Mouse (Mus musculus) liver, embryonic 13.5 days (tissue): ENCODE results near the gene Plxna2. TPM values are rescaled to one million over a fixed set of nuclear protein-coding genes. Genes with fewer than 3 reads are reported as not detected.

ENCODE experiments used
- ATAC-seq: fragments of 200-750 bp; cut with Nextera tagmentation; 2 replicates; pipeline ENCODE4 v1.8.0; 2017; ENCODE audit warnings: low read depth, mild to moderate bottlenecking, moderate number of reproducible peaks, moderate library complexity
- DNase-seq: peaks from one replicate; pipeline ENCODE4 v3.0.0; 2022
- H3K27ac ChIP-seq: fragments of 300-500 bp; sonication (generic); 2 replicates; pipeline ENCODE4 v1.5.1; 2015; ENCODE audit warnings: moderate library complexity, mild to moderate bottlenecking, inconsistent platforms
- H3K27me3 ChIP-seq: fragments of 300-500 bp; sonication (generic); 2 replicates; pipeline ENCODE4 v1.6.1; 2015; ENCODE audit warnings: mild to moderate bottlenecking, inconsistent platforms
- H3K36me3 ChIP-seq: fragments of 300-500 bp; sonication (generic); 2 replicates; pipeline ENCODE4 v1.6.1; 2015; ENCODE audit warnings: mild to moderate bottlenecking, inconsistent platforms
- H3K4me1 ChIP-seq: fragments of 300-500 bp; sonication (generic); replicated peaks from 2 replicates; pipeline ENCODE4 v1.6.1; 2015; ENCODE audit warnings: inconsistent platforms
- H3K4me2 ChIP-seq: fragments of 300-500 bp; sonication (generic); 2 replicates; pipeline ENCODE4 v1.6.1; 2015; ENCODE audit warnings: inconsistent platforms, mild to moderate bottlenecking, moderate library complexity
- H3K4me3 ChIP-seq: fragments of 300-500 bp; sonication (generic); replicated peaks from 2 replicates; pipeline ENCODE4 v1.5.1; 2015; ENCODE audit warnings: mild to moderate bottlenecking, inconsistent platforms
- H3K9ac ChIP-seq: fragments of 300-500 bp; sonication (generic); 2 replicates; pipeline ENCODE4 v1.6.1; 2015; ENCODE audit warnings: mild to moderate bottlenecking, inconsistent platforms
- H3K9me3 ChIP-seq: fragments of 300-500 bp; sonication (generic); replicated peaks from 2 replicates; pipeline ENCODE4 v1.6.1; 2016; ENCODE audit warnings: inconsistent platforms
- WGBS: fragments of 180-500 bp; shearing (Covaris S2); methylation state at CpG from one replicate; pipeline ENCODE4 v1.1.7; 2015; ENCODE audit not compliant: insufficient replicate concordance; 5-methylcytosine and 5-hydroxymethylcytosine counted together
- polyA plus RNA-seq: library from polyadenylated mRNA; unstranded; fragments of >200 nt; fragmentation: Nextera tagmentation; extraction: Ambion mirVana; gene quantifications from 2 replicates; pipeline ENCODE4 v1.2.1, GENCODE M21; 2015

Gene Plxna2
- polyA plus RNA-seq, 1 experiment from 2014 or later = 1.1 TPM

DNA sequence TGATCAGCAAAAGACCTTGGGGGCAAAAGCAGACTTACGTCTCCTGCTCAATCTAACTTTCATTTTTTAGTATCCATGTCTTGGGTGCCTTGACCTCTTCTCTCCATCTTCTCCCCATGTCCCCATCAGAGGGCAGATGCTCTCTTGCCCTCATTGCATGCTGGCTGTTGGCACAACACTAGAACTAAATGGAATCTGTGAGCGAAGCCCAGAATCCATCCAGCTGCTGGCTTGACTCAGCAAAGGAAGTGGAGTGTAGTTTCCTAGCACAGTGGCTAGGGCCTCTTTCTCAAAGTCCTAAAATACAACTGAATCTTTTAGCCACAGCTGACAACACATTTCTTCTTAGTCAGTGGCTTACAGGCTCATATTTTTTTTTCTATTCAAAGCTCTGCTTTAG lies 138.4 kb downstream of the Plxna2 start:
- WGBS = 77% methylated on average over 2 of the region's 2 CpGs
- no peaks in the 10 kb centered on the region for H3K36me3 ChIP-seq
- no peak overlapping the region for H3K4me3 ChIP-seq
- DNase-seq (no peak), ATAC-seq (no peak)
- H3K4me1 ChIP-seq = 0 out of 2 replicates have a peak, but pooled peaks cover 4% of the 10 kb centered on the region
- H3K9ac ChIP-seq = no peak overlapping the region
- no peaks in the 10 kb centered on the region for H3K27me3 ChIP-seq
- H3K27ac ChIP-seq = no peak overlapping the region
- H3K4me2 ChIP-seq = no peak overlapping the region
- H3K9me3 ChIP-seq = no peaks in the 10 kb centered on the region

DNA sequence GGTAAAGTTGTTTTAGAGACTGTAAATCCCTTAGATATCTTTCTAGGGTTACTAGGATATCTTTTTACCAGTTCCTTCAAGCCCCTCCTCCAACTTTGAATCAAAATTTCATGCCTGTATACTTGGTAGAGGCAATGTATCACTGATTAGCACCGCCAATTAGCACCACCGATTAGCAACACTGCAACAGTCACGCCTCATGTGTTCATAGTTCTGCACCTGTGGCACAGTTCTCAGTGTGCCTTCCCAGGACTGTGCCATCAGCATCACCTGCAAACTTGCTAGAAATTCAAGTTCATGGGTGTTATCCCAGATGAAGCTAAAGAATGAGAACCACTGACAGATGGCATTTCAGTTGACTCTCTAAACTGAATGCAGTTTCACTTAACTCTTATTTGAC lies 138.8 kb downstream of the Plxna2 start:
- Histone ChIP-seq H3K9me3 (no peaks in the 10 kb centered on the region), H3K27me3 (no peaks in the 10 kb centered on the region), H3K9ac (no peak overlapping the region), H3K27ac (no peak overlapping the region), H3K4me1 (peaks cover 7% of the 10 kb centered on the region), H3K4me2 (no peak overlapping the region), H3K4me3 (no peak overlapping the region), H3K36me3 (no peaks in the 10 kb centered on the region)
- ATAC-seq = no peak
- DNase-seq = no peak
- WGBS = 71% methylated on average over 3 of the region's 3 CpGs

DNA sequence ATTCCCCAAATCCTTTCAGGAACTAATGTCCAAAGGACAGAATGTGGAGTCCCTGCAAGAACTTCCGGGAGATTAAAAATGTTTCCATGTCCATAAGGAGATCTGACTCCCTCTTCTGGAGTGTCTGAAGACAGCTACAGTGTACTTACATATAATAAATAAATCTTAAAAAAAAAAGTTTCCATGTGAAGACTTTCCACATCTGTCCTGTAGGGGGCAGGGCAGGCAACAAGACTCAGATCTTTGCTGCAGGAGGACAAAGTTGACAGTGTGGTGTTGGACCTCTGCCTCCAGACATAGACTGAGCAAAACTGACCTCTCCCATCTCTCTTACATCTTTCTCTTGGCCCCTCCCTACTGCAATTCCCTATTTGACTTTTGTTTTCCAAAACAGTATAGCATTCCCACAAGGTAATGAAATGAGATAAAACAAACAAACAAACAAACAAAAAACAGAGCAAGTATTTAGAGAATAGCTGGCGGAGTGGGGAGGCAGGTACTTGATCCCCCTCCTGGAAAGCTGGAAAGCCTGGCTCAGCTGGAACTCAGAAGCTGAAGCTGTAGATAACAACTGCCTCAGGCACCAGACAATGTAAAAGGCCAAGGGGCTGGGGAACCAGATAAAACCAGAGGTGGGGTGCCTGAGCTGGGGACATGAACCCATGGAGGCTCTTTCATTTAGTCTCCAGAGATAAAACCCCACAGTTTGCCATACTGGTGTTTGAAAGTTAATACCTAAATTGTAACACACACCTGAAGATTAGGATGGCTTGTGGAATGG lies 143.6 kb downstream of the Plxna2 start:
- Histone ChIP-seq H3K4me3 (no peak overlapping the region), H3K9ac (no peak overlapping the region; the same call in 1 of the 2 replicates), H3K9me3 (no peaks in the 10 kb centered on the region), H3K4me1 (peaks cover 21% of the 10 kb centered on the region), H3K4me2 (peak overlapping the region; percentile 26; the same call in 1 of the 2 replicates), H3K27me3 (no peaks in the 10 kb centered on the region), H3K36me3 (no peaks in the 10 kb centered on the region), H3K27ac (peak overlapping the region; percentile 36; the same call in 1 of the 2 replicates)
- DNase-seq = peak; percentile 37
- WGBS = 40% methylated on average over 2 of the region's 2 CpGs
- ATAC-seq = peak; percentile 89

DNA sequence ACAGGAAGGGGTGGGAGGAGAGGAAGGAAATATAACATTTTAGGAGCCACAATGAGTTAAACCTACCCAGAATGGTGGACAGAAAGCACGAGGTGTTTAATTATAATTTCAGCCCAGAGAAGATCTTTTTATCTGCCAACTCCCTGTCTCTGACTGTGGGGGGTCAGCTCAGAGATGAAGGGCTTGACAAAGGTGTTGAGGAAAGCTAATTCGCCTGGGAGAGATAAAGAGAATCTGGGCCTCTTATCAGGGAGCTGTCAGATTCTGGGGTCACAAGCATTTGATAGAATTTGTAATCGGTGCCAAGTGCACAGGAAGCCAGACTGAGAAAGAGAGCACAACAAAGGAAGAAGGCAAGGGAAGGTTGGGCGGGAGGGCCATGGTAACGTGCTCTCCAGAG lies 144.9 kb downstream of the Plxna2 start:
- no peak overlapping the region for H3K4me3 ChIP-seq
- no peak for ATAC-seq
- 0 out of 2 replicates have a peak overlapping the region, but pooled peaks have one; percentile 36 for H3K27ac ChIP-seq
- no peak overlapping the region for H3K9ac ChIP-seq
- H3K9me3 ChIP-seq = no peaks in the 10 kb centered on the region
- H3K27me3 ChIP-seq = no peaks in the 10 kb centered on the region
- H3K36me3 ChIP-seq = no peaks in the 10 kb centered on the region
- H3K4me1 ChIP-seq = peaks cover 21% of the 10 kb centered on the region
- WGBS = 28% methylated on average over 5 of the region's 5 CpGs
- H3K4me2 ChIP-seq = no peak overlapping the region
- DNase-seq = no peak

DNA sequence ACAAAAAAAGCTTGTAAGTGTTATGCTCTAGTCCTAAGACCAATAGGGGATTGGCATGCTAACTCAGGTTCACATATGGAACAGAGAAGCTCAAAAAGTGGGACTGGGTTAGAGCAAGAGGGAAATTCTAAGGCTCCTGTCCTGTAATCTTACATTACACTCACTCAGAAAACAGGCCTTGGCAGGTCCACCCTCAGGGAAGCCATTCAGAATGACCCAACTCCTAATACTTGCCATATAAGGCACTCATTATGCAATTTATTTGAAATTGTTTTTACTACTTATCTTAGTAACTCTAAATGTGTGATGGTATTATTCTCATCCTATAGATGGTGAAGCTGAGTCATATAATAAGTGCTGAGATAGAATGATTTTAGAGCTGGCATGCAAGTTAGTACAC lies 146.9 kb downstream of the Plxna2 start:
- Histone ChIP-seq H3K9ac (no peak overlapping the region), H3K36me3 (no peaks in the 10 kb centered on the region), H3K27me3 (no peaks in the 10 kb centered on the region), H3K9me3 (no peaks in the 10 kb centered on the region), H3K4me3 (no peak overlapping the region), H3K4me2 (no peak overlapping the region), H3K4me1 (peaks cover 21% of the 10 kb centered on the region), H3K27ac (no peak overlapping the region)
- ATAC-seq (no peak), DNase-seq (no peak)

DNA sequence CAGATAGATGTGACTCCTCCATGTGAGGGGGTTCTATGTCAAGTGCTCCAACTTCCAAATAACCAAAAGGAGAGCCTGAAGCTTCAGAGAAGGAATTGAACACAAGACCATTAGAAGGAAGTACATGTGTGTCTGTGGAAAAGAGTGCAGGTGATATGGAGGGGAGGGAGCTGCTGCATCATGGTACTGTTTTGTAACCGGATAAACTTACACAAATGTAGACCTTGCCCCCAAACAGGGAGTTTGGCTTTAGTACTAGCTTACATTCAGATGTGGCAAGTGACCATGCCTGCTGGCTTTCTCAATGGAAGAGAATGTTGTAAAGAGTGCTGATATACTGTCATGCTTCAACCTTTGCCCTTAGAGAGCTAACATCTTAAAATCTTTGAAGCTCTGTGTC lies 150.8 kb downstream of the Plxna2 start:
- Histone ChIP-seq H3K27me3 (no peaks in the 10 kb centered on the region), H3K36me3 (no peaks in the 10 kb centered on the region), H3K9me3 (no peaks in the 10 kb centered on the region), H3K4me3 (no peak overlapping the region), H3K27ac (no peak overlapping the region), H3K4me2 (no peak overlapping the region), H3K4me1 (peaks cover 20% of the 10 kb centered on the region), H3K9ac (no peak overlapping the region)
- no peak for DNase-seq
- ATAC-seq = no peak
- WGBS = 69% methylated on average over 1 of the region's 1 CpGs

DNA sequence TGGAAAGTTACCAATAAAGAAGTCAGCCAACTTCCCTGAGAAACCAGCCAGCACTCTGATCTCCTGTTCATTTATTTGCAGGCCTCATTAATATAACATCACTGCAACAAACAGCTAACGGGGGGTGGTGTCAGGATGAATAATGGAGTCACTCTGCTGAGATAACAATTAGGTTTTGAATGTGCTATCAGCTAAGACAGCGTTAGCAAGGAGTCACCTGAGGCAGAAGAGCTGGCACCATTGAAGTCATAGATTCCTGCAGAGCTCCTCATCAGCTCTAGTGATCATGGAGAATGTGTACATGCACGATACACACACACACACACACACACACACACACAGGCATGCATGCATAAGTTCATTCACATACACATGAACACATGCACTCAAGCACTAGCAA lies 154.0 kb downstream of the Plxna2 start:
- peaks cover 41% of the 10 kb centered on the region for H3K4me1 ChIP-seq
- 39% methylated on average over 3 of the region's 3 CpGs for WGBS
- no peaks in the 10 kb centered on the region for H3K9me3 ChIP-seq
- H3K36me3 ChIP-seq = no peaks in the 10 kb centered on the region
- DNase-seq (no peak), ATAC-seq (no peak)
- no peak overlapping the region for H3K4me2 ChIP-seq
- H3K27me3 ChIP-seq = no peaks in the 10 kb centered on the region
- no peak overlapping the region for H3K27ac ChIP-seq
- no peak overlapping the region for H3K4me3 ChIP-seq
- H3K9ac ChIP-seq = no peak overlapping the region

DNA sequence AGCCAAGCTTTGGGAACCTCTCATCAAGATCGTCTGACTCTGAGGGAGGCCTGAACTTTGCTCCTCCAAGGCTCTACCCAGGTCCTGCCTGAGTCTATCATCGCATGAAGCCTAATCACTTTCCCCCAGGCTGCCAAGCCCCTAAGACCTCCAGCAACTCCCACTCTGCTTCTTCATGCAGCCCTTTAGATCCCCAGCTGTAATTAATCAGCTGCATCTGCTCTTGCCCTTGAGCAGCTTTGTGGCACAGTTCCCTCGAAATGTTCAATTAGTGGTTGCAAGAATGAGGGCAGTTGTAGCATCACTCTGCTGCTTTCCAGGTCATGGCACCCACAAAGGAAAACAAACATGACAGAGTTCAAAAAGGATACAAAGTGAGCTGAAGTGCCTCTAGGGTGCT lies 155.9 kb downstream of the Plxna2 start:
- peak; percentile 67 for ATAC-seq
- DNase-seq = peak; percentile 35
- WGBS = 15% methylated on average over 3 of the region's 3 CpGs
- H3K4me2 ChIP-seq = peak overlapping the region; percentile 31
- H3K27me3 ChIP-seq = no peaks in the 10 kb centered on the region
- peak overlapping the region; percentile 68 for H3K27ac ChIP-seq
- H3K4me3 ChIP-seq = no peak overlapping the region
- H3K9ac ChIP-seq = no peak overlapping the region; the same call in 1 of the 2 replicates
- H3K4me1 ChIP-seq = peaks cover 41% of the 10 kb centered on the region
- no peaks in the 10 kb centered on the region for H3K36me3 ChIP-seq
- no peaks in the 10 kb centered on the region for H3K9me3 ChIP-seq

DNA sequence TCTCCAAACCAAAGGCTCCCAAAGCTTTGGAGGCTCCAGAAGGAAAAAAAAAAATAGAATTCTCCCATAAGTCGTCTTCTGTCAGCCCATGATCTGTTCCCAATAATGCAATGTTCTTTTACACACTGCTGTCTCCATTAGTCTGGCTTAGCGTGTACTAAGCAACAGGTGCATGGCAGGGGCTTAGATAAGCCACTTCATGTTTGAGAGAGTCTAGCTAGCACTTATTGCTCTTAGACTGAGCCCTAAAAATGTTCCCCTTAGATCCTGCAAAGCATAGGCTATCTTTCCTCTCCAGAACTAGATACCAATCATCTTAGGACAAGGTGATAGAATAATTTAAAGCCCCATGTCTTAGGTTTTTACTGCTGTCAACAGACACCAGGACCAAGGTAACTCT lies 156.3 kb downstream of the Plxna2 start:
- ATAC-seq (peak; percentile 88), DNase-seq (peak; percentile 23)
- H3K4me1 ChIP-seq = peaks cover 41% of the 10 kb centered on the region
- H3K9me3 ChIP-seq = no peaks in the 10 kb centered on the region
- WGBS = 25% methylated on average over 2 of the region's 2 CpGs
- H3K36me3 ChIP-seq = no peaks in the 10 kb centered on the region
- H3K4me3 ChIP-seq = no peak overlapping the region
- H3K27me3 ChIP-seq = no peaks in the 10 kb centered on the region
- H3K27ac ChIP-seq = peak overlapping the region; percentile 68
- H3K9ac ChIP-seq = no peak overlapping the region; the same call in 1 of the 2 replicates
- peak overlapping the region; percentile 31 for H3K4me2 ChIP-seq

DNA sequence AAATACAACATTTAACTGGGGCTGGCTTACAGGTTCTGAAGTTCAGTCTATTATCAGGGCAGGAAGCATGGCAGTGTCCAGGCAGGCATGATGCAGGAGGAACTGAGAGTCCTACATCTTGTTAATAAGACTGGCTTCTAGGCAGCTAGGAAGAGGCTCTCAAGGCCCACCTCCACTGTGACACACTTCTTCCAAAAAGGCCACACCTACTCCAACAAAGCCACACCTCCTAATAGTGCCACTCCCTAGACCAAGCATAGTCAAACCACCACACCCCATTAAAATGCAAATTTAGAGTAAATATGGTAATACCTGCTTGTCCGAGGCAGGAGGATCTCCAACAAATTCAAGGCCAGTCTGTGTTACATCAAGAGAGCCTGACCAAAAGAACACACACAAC lies 156.7 kb downstream of the Plxna2 start:
- Histone ChIP-seq H3K27me3 (no peaks in the 10 kb centered on the region), H3K27ac (peak overlapping the region; percentile 68), H3K4me2 (peak overlapping the region; percentile 31), H3K4me3 (no peak overlapping the region), H3K9ac (no peak overlapping the region), H3K9me3 (no peaks in the 10 kb centered on the region), H3K4me1 (peaks cover 41% of the 10 kb centered on the region), H3K36me3 (no peaks in the 10 kb centered on the region)
- WGBS = 24% methylated on average over 1 of the region's 1 CpGs
- peak; percentile 64 for DNase-seq
- ATAC-seq = peak; percentile 96

DNA sequence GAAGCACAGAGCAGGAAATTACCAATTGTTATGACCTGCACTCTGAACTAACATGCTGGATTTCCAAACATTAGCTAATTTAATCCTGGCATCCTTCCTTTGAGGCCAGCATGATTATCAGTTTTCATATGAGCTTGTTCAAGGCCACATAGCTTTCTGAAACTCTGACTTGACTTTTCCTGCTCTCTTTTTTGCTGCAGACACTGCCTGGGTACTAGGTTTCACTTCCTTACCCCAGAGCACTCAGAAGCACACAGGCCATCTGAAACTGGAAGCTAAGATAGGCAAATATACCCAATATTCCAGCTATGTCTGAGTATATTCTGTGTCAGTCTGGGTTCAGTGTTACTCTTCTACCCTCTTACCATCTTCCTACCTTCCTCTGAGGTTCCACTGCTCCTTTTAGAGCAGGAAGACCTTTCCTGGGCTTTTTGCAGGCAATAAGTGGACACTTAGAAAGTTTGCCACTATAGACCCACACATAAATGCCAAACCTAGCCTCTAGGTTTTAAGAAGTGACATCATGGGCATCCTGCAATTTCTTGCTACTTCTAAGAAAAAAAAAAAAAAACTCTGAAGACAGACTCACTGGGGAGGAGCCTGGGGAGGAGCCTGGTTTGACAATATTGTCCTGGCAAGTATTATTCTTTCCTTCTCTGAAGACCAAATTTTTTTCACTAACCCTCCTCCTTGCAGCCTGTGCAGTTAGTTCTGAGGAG lies 157.8 kb downstream of the Plxna2 start:
- no peaks in the 10 kb centered on the region for H3K36me3 ChIP-seq
- ATAC-seq (no peak), DNase-seq (no peak)
- H3K27ac ChIP-seq = peak overlapping the region; percentile 37; the same call in 1 of the 2 replicates
- H3K9me3 ChIP-seq = no peaks in the 10 kb centered on the region
- no peak overlapping the region for H3K9ac ChIP-seq
- no peaks in the 10 kb centered on the region for H3K27me3 ChIP-seq
- H3K4me2 ChIP-seq = no peak overlapping the region
- H3K4me1 ChIP-seq = peaks cover 41% of the 10 kb centered on the region
- H3K4me3 ChIP-seq = no peak overlapping the region
